Mouse (Mus musculus) telencephalon, adult 2 months (tissue): ENCODE data around the gene Angel1.

Experiments used
- DNase-seq: peaks from one replicate; pipeline ENCODE4 v3.0.0-alpha.2; 2011; ENCODE audit warnings: low read depth, low spot score

Gene Angel1

GRCm38 (mm10) chr12:86702690-86703089, 23.6 kb downstream of the Angel1 start:
- no peak for DNase-seq

GRCm38 (mm10) chr12:86701491-86701890, 24.8 kb downstream of the Angel1 start:
- DNase-seq, result no peak

- DNase-seq, result no peak
Observed at GRCm38 (mm10) chr12:86700927-86701310, 25.3 kb downstream of the Angel1 start.

GRCm38 (mm10) chr12:86699965-86700926, 26.0 kb downstream of the Angel1 start:
- DNase-seq, result peak; percentile 96

- no peak for DNase-seq
Observed at GRCm38 (mm10) chr12:86698537-86698936, 27.7 kb downstream of the Angel1 start.

GRCm38 (mm10) chr12:86697996-86698395, 28.3 kb downstream of the Angel1 start:
- DNase-seq, result no peak

GRCm38 (mm10) chr12:86694441-86694840, 31.8 kb downstream of the Angel1 start:
- no peak for DNase-seq

- DNase-seq, result no peak
Observed at GRCm38 (mm10) chr12:86693389-86693788, 32.9 kb downstream of the Angel1 start.

- no peak for DNase-seq
Observed at GRCm38 (mm10) chr12:86692471-86693356, 33.5 kb downstream of the Angel1 start.

- DNase-seq, result no peak
Observed at GRCm38 (mm10) chr12:86690700-86691485, 35.4 kb downstream of the Angel1 start.

- no peak for DNase-seq
Observed at GRCm38 (mm10) chr12:86688917-86689316, 37.3 kb downstream of the Angel1 start.

- no peak for DNase-seq
Observed at GRCm38 (mm10) chr12:86687971-86688573, 38.2 kb downstream of the Angel1 start.

GRCm38 (mm10) chr12:86687445-86687955, 38.8 kb downstream of the Angel1 start:
- DNase-seq, result no peak

GRCm38 (mm10) chr12:86686551-86687330, 39.5 kb downstream of the Angel1 start:
- DNase-seq, result no peak

- no peak for DNase-seq
Observed at GRCm38 (mm10) chr12:86685275-86685674, 41.0 kb downstream of the Angel1 start.

GRCm38 (mm10) chr12:86683698-86684097, 42.6 kb downstream of the Angel1 start:
- DNase-seq, result no peak

- no peak for DNase-seq
Observed at GRCm38 (mm10) chr12:86682178-86682577, 44.1 kb downstream of the Angel1 start.

- DNase-seq, result no peak
Observed at GRCm38 (mm10) chr12:86681626-86682025, 44.6 kb downstream of the Angel1 start.

- peak; percentile 46 for DNase-seq
Observed at GRCm38 (mm10) chr12:86680591-86681193, 45.6 kb downstream of the Angel1 start.
